Mouse (Mus musculus) forelimb bud, embryonic 11.5 days (tissue): ENCODE measurements around the gene Pla2g4c.

ENCODE experiments used
- DNase-seq: peaks from one replicate; pipeline ENCODE4 v3.0.0-alpha.2; 2012; ENCODE audit warnings: low read depth, low spot score

Pla2g4c gene

DNA sequence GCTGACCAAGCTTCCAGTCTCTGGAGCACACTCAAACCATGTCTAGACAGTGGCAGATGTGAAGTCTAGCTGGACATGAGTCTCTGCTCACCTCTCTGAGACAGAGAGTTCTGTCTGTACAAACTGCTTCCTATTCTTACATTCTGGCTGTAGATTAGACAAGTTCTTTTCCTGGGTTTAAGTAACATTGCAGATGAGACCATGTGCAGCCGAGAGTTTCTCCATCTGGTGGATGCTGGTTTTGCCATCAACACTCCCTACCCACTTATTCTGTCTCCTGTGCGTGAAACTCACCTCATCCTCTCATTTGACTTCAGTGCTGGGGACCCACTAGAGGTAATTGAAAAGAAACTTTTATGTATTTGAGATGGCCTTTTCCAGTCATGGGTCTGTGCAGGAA, 56.1 kb downstream of the Pla2g4c start:
- no peak for DNase-seq

- no peak for DNase-seq
Measured at GRCm38 (mm10) chr7:13397832-13398231, 73.4 kb downstream of the Pla2g4c start, which contains the start of gene Cabp5. Gene Cabp5 (plus strand): TSS chr7:13398132.
